Mouse (Mus musculus): ENCODE data around the gene Gm15517.

Gm15517 gene

GRCm38 (mm10) chr7:44310285-44310877 lies 49.1 kb downstream of the Gm15517 start:
- DNase-seq = no peak

- peak; percentile 30 for DNase-seq
These were observed 49.8 kb downstream of the Gm15517 start for GRCm38 (mm10) chr7:44310878-44311712.
